Mouse (Mus musculus) neural tube, embryonic 15.5 days (tissue): ENCODE data around the gene Olfr94. TPM values are rescaled to one million over a fixed set of nuclear protein-coding genes. Genes with fewer than 3 reads are reported as not detected.
A peak's percentile ranks its signal among the peaks of the same experiment; 100 is the strongest.

Experiments used
- ATAC-seq: fragments of 200-750 bp; cut with Nextera tagmentation; 2 replicates; pipeline ENCODE4 v1.8.0; 2017; ENCODE audit warnings: mild to moderate bottlenecking, moderate TSS enrichment, moderate library complexity; ENCODE audit not compliant: low FRiP score
- H3K27ac ChIP-seq: fragments of 300-500 bp; sonication (generic); replicated peaks from 2 replicates; pipeline ENCODE4 v1.5.1; 2015; ENCODE audit warnings: mild to moderate bottlenecking, inconsistent platforms
- H3K27me3 ChIP-seq: fragments of 300-500 bp; sonication (generic); replicated peaks from 2 replicates; pipeline ENCODE4 v1.6.1; 2015; ENCODE audit warnings: inconsistent platforms
- H3K36me3 ChIP-seq: fragments of 300-500 bp; sonication (generic); 2 replicates; pipeline ENCODE4 v1.6.1; 2015; ENCODE audit warnings: inconsistent platforms
- H3K4me1 ChIP-seq: fragments of 300-500 bp; sonication (generic); 2 replicates; pipeline ENCODE4 v1.6.1; 2015; ENCODE audit warnings: inconsistent platforms
- H3K4me2 ChIP-seq: fragments of 300-500 bp; sonication (generic); 2 replicates; pipeline ENCODE4 v1.6.1; 2015; ENCODE audit warnings: inconsistent platforms, mild to moderate bottlenecking, moderate library complexity
- H3K4me3 ChIP-seq: fragments of 300-500 bp; sonication (generic); replicated peaks from 2 replicates; pipeline ENCODE4 v1.5.1; 2015; ENCODE audit warnings: mild to moderate bottlenecking, inconsistent platforms
- H3K9ac ChIP-seq: fragments of 300-500 bp; sonication (generic); replicated peaks from 2 replicates; pipeline ENCODE4 v1.6.1; 2015; ENCODE audit warnings: mild to moderate bottlenecking, inconsistent platforms
- H3K9me3 ChIP-seq: fragments of 300-500 bp; sonication (generic); replicated peaks from 2 replicates; pipeline ENCODE4 v1.6.1; 2016; ENCODE audit warnings: inconsistent platforms
- WGBS: fragments of 180-500 bp; shearing (Covaris S2); methylation state at CpG from one replicate; pipeline ENCODE4 v1.1.7; 2015; ENCODE audit warnings: mixed read lengths; 5-methylcytosine and 5-hydroxymethylcytosine counted together
- polyA plus RNA-seq: library from polyadenylated mRNA; unstranded; fragments of >200 nt; fragmentation: Nextera tagmentation; extraction: Ambion mirVana; gene quantifications from 2 replicates; pipeline ENCODE4 v1.2.1, GENCODE M21; 2015

The Olfr94 gene
- polyA plus RNA-seq, 1 experiment from 2014 or later: 0.19 TPM

GRCm38 (mm10) chr17:37203206-37203916 lies 2.6 kb upstream of the Olfr94 start:
- 0% methylated on average over 4 of the region's 4 CpGs for WGBS
- Histone ChIP-seq H3K27ac (no peak overlapping the region), H3K27me3 (peaks cover 8% of the 10 kb centered on the region; the same call in 1 of the 2 replicates), H3K4me3 (no peak overlapping the region), H3K36me3 (no peaks in the 10 kb centered on the region), H3K4me1 (no peaks in the 10 kb centered on the region), H3K4me2 (no peak overlapping the region), H3K9ac (no peak overlapping the region), H3K9me3 (no peaks in the 10 kb centered on the region)
- peak; percentile 85 for ATAC-seq

GRCm38 (mm10) chr17:37196845-37197724 lies 3.7 kb downstream of the Olfr94 start:
- WGBS: under 1% methylated on average over 77 of the region's 77 CpGs
- peak overlapping the region; percentile 71 for H3K4me2 ChIP-seq
- H3K4me3 ChIP-seq: peak overlapping the region; percentile 50
- peak overlapping the region; percentile 57 for H3K9ac ChIP-seq
- H3K36me3 ChIP-seq: no peaks in the 10 kb centered on the region
- peak overlapping the region; percentile 74 for H3K27ac ChIP-seq
- peaks cover 28% of the 10 kb centered on the region for H3K27me3 ChIP-seq
- ATAC-seq: peak; percentile 94
- peaks cover 16% of the 10 kb centered on the region for H3K4me1 ChIP-seq
- no peaks in the 10 kb centered on the region for H3K9me3 ChIP-seq

GRCm38 (mm10) chr17:37194782-37195181 lies 6.0 kb downstream of the Olfr94 start:
- no peak for ATAC-seq
- Histone ChIP-seq H3K36me3 (no peaks in the 10 kb centered on the region), H3K4me1 (peaks cover 16% of the 10 kb centered on the region), H3K4me3 (no peak overlapping the region), H3K4me2 (no peak overlapping the region), H3K27me3 (peaks cover 28% of the 10 kb centered on the region), H3K9ac (no peak overlapping the region), H3K9me3 (no peaks in the 10 kb centered on the region), H3K27ac (no peak overlapping the region)
- WGBS: 91% methylated on average over 5 of the region's 5 CpGs

GRCm38 (mm10) chr17:37193656-37194055 lies 7.1 kb downstream of the Olfr94 start, which contains the start of gene Ubd:
Gene Ubd, plus strand, starts transcription at chr17:37193892.
- no peak within 1 kb of the TSS for H3K4me3 ChIP-seq
- no peak within 1 kb of the TSS for H3K27ac ChIP-seq
- WGBS: 93% methylated on average over 2 of the region's 2 CpGs
- H3K9ac ChIP-seq: no peak within 1 kb of the TSS
- H3K9me3 ChIP-seq: no peaks in the 10 kb centered on the region
- ATAC-seq: no peak
- H3K27me3 ChIP-seq: peaks cover 22% of the 10 kb centered on the region
- peaks cover 16% of the 10 kb centered on the region for H3K4me1 ChIP-seq
- no peaks in the 10 kb centered on the region for H3K36me3 ChIP-seq
- no peak within 1 kb of the TSS for H3K4me2 ChIP-seq

- Histone ChIP-seq H3K36me3 (no peaks in the 10 kb centered on the region), H3K27ac (no peak overlapping the region), H3K4me1 (peaks cover 15% of the 10 kb centered on the region), H3K4me2 (no peak overlapping the region), H3K27me3 (peaks cover 16% of the 10 kb centered on the region), H3K9me3 (no peaks in the 10 kb centered on the region), H3K4me3 (no peak overlapping the region), H3K9ac (no peak overlapping the region)
- ATAC-seq: no peak
Measured at GRCm38 (mm10) chr17:37193032-37193431, 7.8 kb downstream of the Olfr94 start.

GRCm38 (mm10) chr17:37190711-37191110 lies 10.1 kb downstream of the Olfr94 start:
- ATAC-seq: no peak
- 66% methylated on average over 2 of the region's 2 CpGs for WGBS
- Histone ChIP-seq H3K9ac (no peak overlapping the region), H3K9me3 (no peaks in the 10 kb centered on the region), H3K4me2 (no peak overlapping the region), H3K4me3 (no peak overlapping the region), H3K36me3 (no peaks in the 10 kb centered on the region), H3K27me3 (peaks cover 6% of the 10 kb centered on the region), H3K4me1 (no peaks in the 10 kb centered on the region), H3K27ac (no peak overlapping the region)

GRCm38 (mm10) chr17:37185474-37185873 lies 15.3 kb downstream of the Olfr94 start:
- no peaks in the 10 kb centered on the region for H3K27me3 ChIP-seq
- H3K27ac ChIP-seq: no peak overlapping the region
- no peaks in the 10 kb centered on the region for H3K9me3 ChIP-seq
- no peak for ATAC-seq
- no peak overlapping the region for H3K4me3 ChIP-seq
- no peaks in the 10 kb centered on the region for H3K4me1 ChIP-seq
- H3K36me3 ChIP-seq: no peaks in the 10 kb centered on the region
- no peak overlapping the region for H3K4me2 ChIP-seq
- WGBS: 51% methylated on average over 6 of the region's 6 CpGs
- H3K9ac ChIP-seq: no peak overlapping the region

GRCm38 (mm10) chr17:37161394-37161793 lies 39.4 kb downstream of the Olfr94 start, which contains the start of gene Olfr93:
Gene Olfr93, minus strand, starts transcription at chr17:37161494.
- H3K9ac ChIP-seq: no peak within 1 kb of the TSS
- H3K4me1 ChIP-seq: no peaks in the 10 kb centered on the region
- no peak within 1 kb of the TSS for H3K4me3 ChIP-seq
- ATAC-seq: no peak
- H3K27ac ChIP-seq: no peak within 1 kb of the TSS
- no peaks in the 10 kb centered on the region for H3K36me3 ChIP-seq
- H3K9me3 ChIP-seq: no peaks in the 10 kb centered on the region
- no peaks in the 10 kb centered on the region for H3K27me3 ChIP-seq
- H3K4me2 ChIP-seq: no peak within 1 kb of the TSS

Other genes starting within 250 kb of the Olfr94 start
- gene Ppp1r11, start 249.3 kb downstream of the Olfr94 start, polyA plus RNA-seq: 155 and 168 TPM in 2 replicates
- 59.2 and 62.9 TPM in 2 replicates for gene Znrd1, start 242.4 kb downstream of the Olfr94 start, polyA plus RNA-seq
- 5.5 and 5.8 TPM in 2 replicates for gene Znrd1as, start 242.4 kb downstream of the Olfr94 start, polyA plus RNA-seq
- gene 2410137M14Rik, start 219.8 kb downstream of the Olfr94 start, polyA plus RNA-seq: 0.27 TPM in 1 of 2 replicates, not detected in the other
- 2.5 and 2.7 TPM in 2 replicates for gene H2-M5, start 211.5 kb downstream of the Olfr94 start, polyA plus RNA-seq
- 200 and 252 TPM in 2 replicates for gene Zfp57, start 199.8 kb downstream of the Olfr94 start, polyA plus RNA-seq
- gene Mog, start 177.6 kb downstream of the Olfr94 start, polyA plus RNA-seq: 1.5 and 2.0 TPM in 2 replicates
- 77.9 and 90.1 TPM in 2 replicates for gene Gabbr1, start 155.0 kb downstream of the Olfr94 start, polyA plus RNA-seq
- gene Olfr90, start 112.5 kb downstream of the Olfr94 start, polyA plus RNA-seq: 0.06 TPM in 1 of 2 replicates, not detected in the other
- not detected in 2 replicates for gene Olfr91, start 102.7 kb downstream of the Olfr94 start, polyA plus RNA-seq
- gene Olfr92, start 80.9 kb downstream of the Olfr94 start, polyA plus RNA-seq: not detected in 2 replicates
- not detected in 2 replicates for gene Olfr93, start 39.5 kb downstream of the Olfr94 start, polyA plus RNA-seq
- 3.8 TPM in 1 of 2 replicates, not detected in the other for gene Ubd, start 7.1 kb downstream of the Olfr94 start, polyA plus RNA-seq
- gene Olfr95, start 12.1 kb upstream of the Olfr94 start, polyA plus RNA-seq: 0.04 TPM in 1 of 2 replicates, not detected in the other
- not detected in 2 replicates for gene Olfr96, start 19.2 kb upstream of the Olfr94 start, polyA plus RNA-seq
- gene Olfr97, start 36.3 kb upstream of the Olfr94 start, polyA plus RNA-seq: not detected in 2 replicates
- not detected in 2 replicates for gene Olfr98, start 62.8 kb upstream of the Olfr94 start, polyA plus RNA-seq
- 1.7 and 3.2 TPM in 2 replicates for gene H2-M3, start 69.2 kb upstream of the Olfr94 start, polyA plus RNA-seq
- not detected in 2 replicates for gene Olfr99, start 82.5 kb upstream of the Olfr94 start, polyA plus RNA-seq
- gene Olfr101, start 103.3 kb upstream of the Olfr94 start, polyA plus RNA-seq: not detected in 2 replicates
- not detected in 2 replicates for gene Olfr102, start 116.1 kb upstream of the Olfr94 start, polyA plus RNA-seq
- not detected in 2 replicates for gene Olfr103, start 138.7 kb upstream of the Olfr94 start, polyA plus RNA-seq
- gene Olfr104-ps, start 158.6 kb upstream of the Olfr94 start, polyA plus RNA-seq: not detected in 2 replicates
- gene Olfr105-ps, start 178.0 kb upstream of the Olfr94 start, polyA plus RNA-seq: not detected in 2 replicates
- gene Olfr106-ps, start 189.4 kb upstream of the Olfr94 start, polyA plus RNA-seq: not detected in 2 replicates
- 0.04 TPM in 1 of 2 replicates, not detected in the other for gene Olfr107, start 198.2 kb upstream of the Olfr94 start, polyA plus RNA-seq
- gene Olfr108, start 244.5 kb upstream of the Olfr94 start, polyA plus RNA-seq: not detected in 2 replicates